Mouse (Mus musculus) CH12.LX (cell line): ENCODE results near the gene Slc9a3r1. TPM values are rescaled to one million over a fixed set of nuclear protein-coding genes. Genes with fewer than 3 reads are reported as not detected.
A peak's percentile ranks its signal among the peaks of the same experiment; 100 is the strongest.

Experiments used
- DNase-seq: peaks from one replicate; pipeline ENCODE4 v3.0.0-alpha.2; 2013; ENCODE audit errors: extremely low read depth
- H3K27ac ChIP-seq: 2 replicates; pipeline ENCODE4 v1.5.1; 2012; ENCODE audit warnings: low read depth, mild to moderate bottlenecking, control low read depth, moderate library complexity; ENCODE audit not compliant: insufficient read depth
- H3K27me3 ChIP-seq: replicated peaks from 2 replicates; pipeline ENCODE3; 2012; ENCODE audit warnings: inconsistent platforms
- H3K36me3 ChIP-seq, 2 experiments: replicated peaks in 1 of 2; 2 replicates each; pipeline versions ENCODE3 to v1.6.1; 2012; ENCODE audit warnings: inconsistent platforms in 1 of 2, low read length in 1 of 2, mild to moderate bottlenecking in 1 of 2, mixed read lengths in 1 of 2, moderate library complexity in 1 of 2; ENCODE audit not compliant: control insufficient read depth in 1 of 2, insufficient read depth in 1 of 2
- H3K4me1 ChIP-seq, 2 experiments: 2 replicates each; pipeline ENCODE4 v1.6.1; 2012; ENCODE audit warnings: inconsistent platforms in 1 of 2, moderate library complexity in 1 of 2; ENCODE audit not compliant: insufficient read depth in 2 of 2, control insufficient read depth in 1 of 2
- H3K4me2 ChIP-seq: 2 replicates; pipeline ENCODE4 v1.6.1; 2012; ENCODE audit warnings: low read depth, mild to moderate bottlenecking, control low read depth; ENCODE audit not compliant: poor library complexity, insufficient read depth, severe bottlenecking
- H3K4me3 ChIP-seq, 3 experiments: fragments of 150-350 bp in 1 of 3; sonication (generic) in 1 of 3; replicated peaks in 1 of 3; 2 replicates each; pipeline versions ENCODE3 to v1.5.1; 2011 to 2012; ENCODE audit warnings: low read depth in 2 of 3, low read length in 2 of 3, mild to moderate bottlenecking in 2 of 3, moderate library complexity in 2 of 3, control low read depth in 1 of 3, improper control_type of control experiment in 1 of 3, inconsistent platforms in 1 of 3, mixed read lengths in 1 of 3; ENCODE audit not compliant: poor library complexity in 1 of 3
- H3K79me2 ChIP-seq: replicated peaks from 2 replicates; pipeline ENCODE4 v1.6.1; 2012; ENCODE audit warnings: mild to moderate bottlenecking, moderate library complexity; ENCODE audit not compliant: control insufficient read depth, poor library complexity, insufficient read depth, severe bottlenecking; ENCODE audit errors: extremely low read depth
- H3K9ac ChIP-seq: 2 replicates; pipeline ENCODE4 v1.6.1; 2012; ENCODE audit warnings: low read depth, mild to moderate bottlenecking, control low read depth, moderate library complexity; ENCODE audit not compliant: insufficient read depth
- H3K9me3 ChIP-seq: replicated peaks from 2 replicates; pipeline ENCODE3; 2012; ENCODE audit warnings: low read length, inconsistent platforms, mixed read lengths
- CHD1 ChIP-seq: IDR thresholded peaks from 2 replicates; pipeline ENCODE4 v1.6.1; 2012; ENCODE audit warnings: low read depth, low read length, improper control_type of control experiment, inconsistent platforms
- CTCF ChIP-seq, 2 experiments: IDR thresholded peaks in 1 of 2; conservative IDR thresholded peaks in 1 of 2; 2 replicates each; pipeline ENCODE4 v1.5.1; 2011 to 2012; ENCODE audit warnings: low read depth in 2 of 2, low read length in 2 of 2, improper control_type of control experiment in 1 of 2, inconsistent platforms in 1 of 2, mild to moderate bottlenecking in 1 of 2, moderate library complexity in 1 of 2
- E2F4 ChIP-seq: IDR thresholded peaks from 2 replicates; pipeline ENCODE4 v1.6.1; 2011; ENCODE audit warnings: low read depth, low read length, improper control_type of control experiment; ENCODE audit not compliant: insufficient replicate concordance
- ELF1 ChIP-seq: IDR thresholded peaks from 2 replicates; pipeline ENCODE4 v1.6.1; 2014; ENCODE audit warnings: low read depth, mild to moderate bottlenecking, inconsistent platforms, low read length, improper control_type of control experiment
- EP300 ChIP-seq: IDR thresholded peaks from 2 replicates; pipeline ENCODE4 v1.6.1; 2011; ENCODE audit warnings: low read length, improper control_type of control experiment
- JUND ChIP-seq: conservative IDR thresholded peaks from 2 replicates; pipeline ENCODE4 v1.6.1; 2011; ENCODE audit warnings: low read depth, low read length, improper control_type of control experiment
- KAT2A ChIP-seq: IDR thresholded peaks from 2 replicates; pipeline ENCODE4 v1.6.1; 2012; ENCODE audit warnings: low read length, improper control_type of control experiment, inconsistent platforms; ENCODE audit not compliant: insufficient replicate concordance
- MAFK ChIP-seq: IDR thresholded peaks from 2 replicates; pipeline ENCODE4 v1.6.1; 2011; ENCODE audit warnings: low read length, improper control_type of control experiment; ENCODE audit not compliant: insufficient replicate concordance
- MAZ ChIP-seq: IDR thresholded peaks from 2 replicates; pipeline ENCODE4 v1.6.1; 2012; ENCODE audit warnings: low read depth, mild to moderate bottlenecking, inconsistent platforms, low read length, improper control_type of control experiment, moderate library complexity
- MXI1 ChIP-seq: IDR thresholded peaks from 2 replicates; pipeline ENCODE4 v1.6.1; 2011; ENCODE audit warnings: mild to moderate bottlenecking, low read depth, low read length, improper control_type of control experiment
- MYC ChIP-seq: IDR thresholded peaks from 2 replicates; pipeline ENCODE4 v1.6.1; 2011; ENCODE audit warnings: low read depth, mild to moderate bottlenecking, improper control_type of control experiment, low read length
- NELFE ChIP-seq: IDR thresholded peaks from 2 replicates; pipeline ENCODE4 v1.6.1; 2011; ENCODE audit warnings: low read depth, low read length, improper control_type of control experiment
- NRF1 ChIP-seq: IDR thresholded peaks from 2 replicates; pipeline ENCODE4 v1.6.1; 2014; ENCODE audit warnings: low read depth, mild to moderate bottlenecking, inconsistent platforms, low read length, improper control_type of control experiment, moderate library complexity
- PAX5 ChIP-seq: IDR thresholded peaks from 2 replicates; pipeline ENCODE4 v1.6.1; 2012; ENCODE audit warnings: low read length, inconsistent platforms, mixed read lengths
- POLR2AphosphoS2 ChIP-seq: IDR thresholded peaks from 2 replicates; pipeline ENCODE4 v1.6.1; 2011; ENCODE audit warnings: low read depth, low read length, improper control_type of control experiment
- RAD21 ChIP-seq: IDR thresholded peaks from 2 replicates; pipeline ENCODE4 v1.6.1; 2011; ENCODE audit warnings: low read depth, mild to moderate bottlenecking, low read length, improper control_type of control experiment, moderate library complexity
- SIN3A ChIP-seq: IDR thresholded peaks from 2 replicates; pipeline ENCODE4 v1.6.1; 2012; ENCODE audit warnings: low read length, improper control_type of control experiment, inconsistent platforms
- SMC3 ChIP-seq: IDR thresholded peaks from 2 replicates; pipeline ENCODE4 v1.6.1; 2011; ENCODE audit warnings: low read depth, low read length, improper control_type of control experiment
- UBTF ChIP-seq: IDR thresholded peaks from 2 replicates; pipeline ENCODE4 v1.6.1; 2012; ENCODE audit warnings: low read depth, mild to moderate bottlenecking, inconsistent platforms, low read length, improper control_type of control experiment, moderate library complexity
- USF1 ChIP-seq: IDR thresholded peaks from 2 replicates; pipeline ENCODE4 v1.6.1; 2014; ENCODE audit warnings: low read depth, mild to moderate bottlenecking, inconsistent platforms, low read length, improper control_type of control experiment
- ZMIZ1 ChIP-seq: IDR thresholded peaks from 2 replicates; pipeline ENCODE4 v1.6.1; 2012; ENCODE audit warnings: low read depth, mild to moderate bottlenecking, inconsistent platforms, low read length, improper control_type of control experiment
- dilution Hi-C: fragments of 300-500 bp; cut with MboI; formaldehyde crosslinking; loops from 2 replicates; pipeline ENCODE4 v1.14.3; 2020; ENCODE audit warnings: low sequenced_read_pairs; ENCODE audit not compliant: extremely low pct_unique_long_range_greater_than_20kb, extremely low pct_ligation_motif_present
- in situ Hi-C: fragments of 300-500 bp; cut with MboI; formaldehyde crosslinking; loops from 3 replicates; pipeline ENCODE4 v1.14.3; 2019; ENCODE audit warnings: low sequenced_read_pairs, low pct_ligation_motif_present, low pct_unique_long_range_greater_than_20kb, mixed read lengths
- polyA plus RNA-seq: library from polyadenylated mRNA; unstranded; fragments of >175 nt; gene quantifications from 2 replicates; pipeline ENCODE4 v1.2.1, GENCODE M21; 2012; ENCODE audit warnings: low read depth; ENCODE audit not compliant: insufficient read length
- total RNA-seq, 2 experiments: library from RNA; depleted of rRNA; stranded (reverse); fragments of 300-350 nt in 1 of 2; fragments of >200 nt in 1 of 2; gene quantifications; 2 replicates each; pipeline ENCODE4 v1.2.3; 2012 to 2014

Gene Slc9a3r1
- total and polyA plus RNA-seq, 3 experiments, result 51.9 to 69.0 (median 63.7) TPM

GRCm38 (mm10) chr11:115224889-115225288 is 61.7 kb downstream of the Slc9a3r1 start:
- H3K27ac ChIP-seq, result no peak overlapping the region
- peak; percentile 74 for DNase-seq
- peaks cover 9 to 56% of the 10 kb centered on the region in 2 experiments for H3K4me1 ChIP-seq
- no peak overlapping the region for H3K4me2 ChIP-seq
- in situ Hi-C loops (no loop called here), dilution Hi-C loops (no loop called here)
- no peak overlapping the region for H3K9ac ChIP-seq
- peaks cover 11 to 61% of the 10 kb centered on the region in 2 experiments for H3K36me3 ChIP-seq
- TF ChIP-seq SIN3A (no peak), CTCF (conservative IDR thresholded peaks at IDR 0.05 in 1 of 2, IDR thresholded peaks at IDR 0.05 in 1 of 2; ENCODE audit: low read depth in 2 of 2, low read length in 2 of 2) (peak; percentile 71 to 96; a peak in 3 of 4 replicates), PAX5 (no peak), UBTF (no peak), KAT2A (no peak), EP300 (no peak), NRF1 (no peak), POLR2AphosphoS2 (no peak), ZMIZ1 (no peak), SMC3 (peak; percentile 90), CHD1 (no peak), MXI1 (no peak), MYC (no peak), JUND (no peak), NELFE (peak; percentile 28; the same call in 1 of the 2 replicates), ELF1 (no peak), MAZ (no peak), MAFK (no peak), RAD21 (peak; percentile 79)
- no peaks in the 10 kb centered on the region for H3K79me2 ChIP-seq
- no peaks in the 10 kb centered on the region for H3K9me3 ChIP-seq
- H3K27me3 ChIP-seq, result no peaks in the 10 kb centered on the region
- H3K4me3 ChIP-seq, result no peak overlapping the region

GRCm38 (mm10) chr11:115225301-115225700 is 62.2 kb downstream of the Slc9a3r1 start:
- TF ChIP-seq USF1, result no peak
- no peak for TF ChIP-seq E2F4
- Histone ChIP-seq H3K9me3 (no peaks in the 10 kb centered on the region), H3K27me3 (no peaks in the 10 kb centered on the region), H3K4me3 (no peak overlapping the region), H3K9ac (no peak overlapping the region), H3K79me2 (no peaks in the 10 kb centered on the region), H3K36me3 (peaks cover 11 to 60% of the 10 kb centered on the region in 2 experiments), H3K27ac (no peak overlapping the region), H3K4me1 (peaks cover 10 to 61% of the 10 kb centered on the region in 2 experiments), H3K4me2 (no peak overlapping the region)
- in situ Hi-C loops (no loop called here), dilution Hi-C loops (no loop called here)
- no peak for DNase-seq
